Mouse (Mus musculus): Measurements from ENCODE around the gene Popdc3. TPM values are rescaled to one million over a fixed set of nuclear protein-coding genes. Genes with fewer than 3 reads are reported as not detected.
"Not testable (repeated sequence)": the region's sequence is repeated elsewhere in the genome, so short reads cannot be mapped to it uniquely, and the experiment has no call there.

The Popdc3 gene
- total RNA-seq (2022), result under 1 TPM; 0.78 to 0.98 (median 0.85) TPM

GRCm38 (mm10) chr10:45177798-45178197 is at the start of gene Popdc3:
Popdc3 (plus strand) TSS chr10:45178098.
- not testable (repeated sequence) for DNase-seq (ENCODE audit: low spot score in 2 of 2)

GRCm38 (mm10) chr10:45129105-45129504 is 48.8 kb upstream of the Popdc3 start:
- no peak for DNase-seq (ENCODE audit: low spot score in 2 of 2)

GRCm38 (mm10) chr10:45130004-45130403 is 47.9 kb upstream of the Popdc3 start:
- DNase-seq (ENCODE audit: low spot score in 2 of 2), result no peak

GRCm38 (mm10) chr10:45132371-45132770 is 45.5 kb upstream of the Popdc3 start:
- DNase-seq (ENCODE audit: low spot score in 2 of 2), result no peak

GRCm38 (mm10) chr10:45136806-45137205 is 41.1 kb upstream of the Popdc3 start:
- peak in 1 of 2 experiments; percentile 48 for DNase-seq (ENCODE audit: low spot score in 2 of 2)

GRCm38 (mm10) chr10:45139910-45140309 is 38.0 kb upstream of the Popdc3 start:
- DNase-seq (ENCODE audit: low spot score in 2 of 2), result no peak

GRCm38 (mm10) chr10:45140474-45141212 is 37.3 kb upstream of the Popdc3 start:
- no peak for DNase-seq (ENCODE audit: low spot score in 2 of 2)

- DNase-seq (ENCODE audit: low spot score in 2 of 2), result no peak
Observed at GRCm38 (mm10) chr10:45142359-45142758, 35.5 kb upstream of the Popdc3 start.

GRCm38 (mm10) chr10:45144038-45144817 is 33.7 kb upstream of the Popdc3 start:
- no peak for DNase-seq (ENCODE audit: low spot score in 2 of 2)

- no peak for DNase-seq (ENCODE audit: low spot score in 2 of 2)
Observed at GRCm38 (mm10) chr10:45146821-45147220, 31.1 kb upstream of the Popdc3 start.

GRCm38 (mm10) chr10:45151137-45151536 is 26.8 kb upstream of the Popdc3 start:
- DNase-seq (ENCODE audit: low spot score in 2 of 2), result no peak

GRCm38 (mm10) chr10:45151771-45152692 is 25.9 kb upstream of the Popdc3 start:
- no peak for DNase-seq (ENCODE audit: low spot score in 2 of 2)

- no peak for DNase-seq (ENCODE audit: low spot score in 2 of 2)
Observed at GRCm38 (mm10) chr10:45154557-45155060, 23.3 kb upstream of the Popdc3 start.

- DNase-seq (ENCODE audit: low spot score in 2 of 2), result no peak
Observed at GRCm38 (mm10) chr10:45165851-45166250, 12.0 kb upstream of the Popdc3 start.

- no peak for DNase-seq (ENCODE audit: low spot score in 2 of 2)
Observed at GRCm38 (mm10) chr10:45173927-45174326, 4.0 kb upstream of the Popdc3 start.

GRCm38 (mm10) chr10:45174345-45174744 is 3.6 kb upstream of the Popdc3 start:
- no peak for DNase-seq (ENCODE audit: low spot score in 2 of 2)

GRCm38 (mm10) chr10:45180677-45181326 is 2.9 kb downstream of the Popdc3 start:
- no peak for DNase-seq (ENCODE audit: low spot score in 2 of 2)

GRCm38 (mm10) chr10:45181344-45181743 is 3.4 kb downstream of the Popdc3 start:
- no peak for DNase-seq (ENCODE audit: low spot score in 2 of 2)

GRCm38 (mm10) chr10:45185457-45185856 is 7.6 kb downstream of the Popdc3 start:
- DNase-seq (ENCODE audit: low spot score in 2 of 2), result no peak

Measured in left cerebral cortex, adult 8-10 months (tissue).